Mouse (Mus musculus) CH12.LX (cell line): ENCODE measurements around the gene Foxk2. TPM values are rescaled to one million over a fixed set of nuclear protein-coding genes. Genes with fewer than 3 reads are reported as not detected.

Experiments used
- DNase-seq: peaks from one replicate; pipeline ENCODE4 v3.0.0-alpha.2; 2013; ENCODE audit errors: extremely low read depth
- H3K27ac ChIP-seq: 2 replicates; pipeline ENCODE4 v1.5.1; 2012; ENCODE audit warnings: low read depth, mild to moderate bottlenecking, control low read depth, moderate library complexity; ENCODE audit not compliant: insufficient read depth
- H3K27me3 ChIP-seq: replicated peaks from 2 replicates; pipeline ENCODE3; 2012; ENCODE audit warnings: inconsistent platforms
- H3K36me3 ChIP-seq, 2 experiments: replicated peaks in 1 of 2; 2 replicates each; pipeline versions ENCODE3 to v1.6.1; 2012; ENCODE audit warnings: inconsistent platforms in 1 of 2, low read length in 1 of 2, mild to moderate bottlenecking in 1 of 2, mixed read lengths in 1 of 2, moderate library complexity in 1 of 2; ENCODE audit not compliant: control insufficient read depth in 1 of 2, insufficient read depth in 1 of 2
- H3K4me1 ChIP-seq, 2 experiments: 2 replicates each; pipeline ENCODE4 v1.6.1; 2012; ENCODE audit warnings: inconsistent platforms in 1 of 2, moderate library complexity in 1 of 2; ENCODE audit not compliant: insufficient read depth in 2 of 2, control insufficient read depth in 1 of 2
- H3K4me2 ChIP-seq: 2 replicates; pipeline ENCODE4 v1.6.1; 2012; ENCODE audit warnings: low read depth, mild to moderate bottlenecking, control low read depth; ENCODE audit not compliant: poor library complexity, insufficient read depth, severe bottlenecking
- H3K4me3 ChIP-seq, 3 experiments: fragments of 150-350 bp in 1 of 3; sonication (generic) in 1 of 3; replicated peaks in 1 of 3; 2 replicates each; pipeline versions ENCODE3 to v1.5.1; 2011 to 2012; ENCODE audit warnings: low read depth in 2 of 3, low read length in 2 of 3, mild to moderate bottlenecking in 2 of 3, moderate library complexity in 2 of 3, control low read depth in 1 of 3, improper control_type of control experiment in 1 of 3, inconsistent platforms in 1 of 3, mixed read lengths in 1 of 3; ENCODE audit not compliant: poor library complexity in 1 of 3
- H3K79me2 ChIP-seq: replicated peaks from 2 replicates; pipeline ENCODE4 v1.6.1; 2012; ENCODE audit warnings: mild to moderate bottlenecking, moderate library complexity; ENCODE audit not compliant: control insufficient read depth, poor library complexity, insufficient read depth, severe bottlenecking; ENCODE audit errors: extremely low read depth
- H3K9ac ChIP-seq: 2 replicates; pipeline ENCODE4 v1.6.1; 2012; ENCODE audit warnings: low read depth, mild to moderate bottlenecking, control low read depth, moderate library complexity; ENCODE audit not compliant: insufficient read depth
- H3K9me3 ChIP-seq: replicated peaks from 2 replicates; pipeline ENCODE3; 2012; ENCODE audit warnings: low read length, inconsistent platforms, mixed read lengths
- CTCF ChIP-seq, 2 experiments: IDR thresholded peaks in 1 of 2; conservative IDR thresholded peaks in 1 of 2; 2 replicates each; pipeline ENCODE4 v1.5.1; 2011 to 2012; ENCODE audit warnings: low read depth in 2 of 2, low read length in 2 of 2, improper control_type of control experiment in 1 of 2, inconsistent platforms in 1 of 2, mild to moderate bottlenecking in 1 of 2, moderate library complexity in 1 of 2
- ELF1 ChIP-seq: IDR thresholded peaks from 2 replicates; pipeline ENCODE4 v1.6.1; 2014; ENCODE audit warnings: low read depth, mild to moderate bottlenecking, inconsistent platforms, low read length, improper control_type of control experiment
- EP300 ChIP-seq: IDR thresholded peaks from 2 replicates; pipeline ENCODE4 v1.6.1; 2011; ENCODE audit warnings: low read length, improper control_type of control experiment
- GABPA ChIP-seq: IDR thresholded peaks from 2 replicates; pipeline ENCODE4 v1.6.1; 2012; ENCODE audit warnings: low read depth, low read length, improper control_type of control experiment, inconsistent platforms; ENCODE audit not compliant: insufficient replicate concordance
- IRF4 ChIP-seq: IDR thresholded peaks from 2 replicates; pipeline ENCODE4 v1.6.1; 2014; ENCODE audit warnings: low read depth, mild to moderate bottlenecking, inconsistent platforms, low read length, improper control_type of control experiment
- JUN ChIP-seq: IDR thresholded peaks from 2 replicates; pipeline ENCODE4 v1.6.1; 2011; ENCODE audit warnings: low read depth, mild to moderate bottlenecking, low read length, improper control_type of control experiment, moderate library complexity; ENCODE audit not compliant: insufficient read depth
- MAFK ChIP-seq: IDR thresholded peaks from 2 replicates; pipeline ENCODE4 v1.6.1; 2011; ENCODE audit warnings: low read length, improper control_type of control experiment; ENCODE audit not compliant: insufficient replicate concordance
- MXI1 ChIP-seq: IDR thresholded peaks from 2 replicates; pipeline ENCODE4 v1.6.1; 2011; ENCODE audit warnings: mild to moderate bottlenecking, low read depth, low read length, improper control_type of control experiment
- NRF1 ChIP-seq: IDR thresholded peaks from 2 replicates; pipeline ENCODE4 v1.6.1; 2014; ENCODE audit warnings: low read depth, mild to moderate bottlenecking, inconsistent platforms, low read length, improper control_type of control experiment, moderate library complexity
- PAX5 ChIP-seq: IDR thresholded peaks from 2 replicates; pipeline ENCODE4 v1.6.1; 2012; ENCODE audit warnings: low read length, inconsistent platforms, mixed read lengths
- POLR2A ChIP-seq: IDR thresholded peaks from 2 replicates; pipeline ENCODE4 v1.6.1; 2011; ENCODE audit warnings: low read depth, mild to moderate bottlenecking, improper control_type of control experiment, low read length
- RCOR1 ChIP-seq: conservative IDR thresholded peaks from 2 replicates; pipeline ENCODE4 v1.6.1; 2012; ENCODE audit warnings: low read depth, mild to moderate bottlenecking, inconsistent platforms, low read length, improper control_type of control experiment
- SIN3A ChIP-seq: IDR thresholded peaks from 2 replicates; pipeline ENCODE4 v1.6.1; 2012; ENCODE audit warnings: low read length, improper control_type of control experiment, inconsistent platforms
- SMC3 ChIP-seq: IDR thresholded peaks from 2 replicates; pipeline ENCODE4 v1.6.1; 2011; ENCODE audit warnings: low read depth, low read length, improper control_type of control experiment
- TCF12 ChIP-seq: IDR thresholded peaks from 2 replicates; pipeline ENCODE4 v1.6.1; 2014; ENCODE audit warnings: low read depth, mild to moderate bottlenecking, inconsistent platforms, low read length, improper control_type of control experiment
- UBTF ChIP-seq: IDR thresholded peaks from 2 replicates; pipeline ENCODE4 v1.6.1; 2012; ENCODE audit warnings: low read depth, mild to moderate bottlenecking, inconsistent platforms, low read length, improper control_type of control experiment, moderate library complexity
- dilution Hi-C: fragments of 300-500 bp; cut with MboI; formaldehyde crosslinking; loops from 2 replicates; pipeline ENCODE4 v1.14.3; 2020; ENCODE audit warnings: low sequenced_read_pairs; ENCODE audit not compliant: extremely low pct_unique_long_range_greater_than_20kb, extremely low pct_ligation_motif_present
- in situ Hi-C: fragments of 300-500 bp; cut with MboI; formaldehyde crosslinking; loops from 3 replicates; pipeline ENCODE4 v1.14.3; 2019; ENCODE audit warnings: low sequenced_read_pairs, low pct_ligation_motif_present, low pct_unique_long_range_greater_than_20kb, mixed read lengths
- polyA plus RNA-seq: library from polyadenylated mRNA; unstranded; fragments of >175 nt; gene quantifications from 2 replicates; pipeline ENCODE4 v1.2.1, GENCODE M21; 2012; ENCODE audit warnings: low read depth; ENCODE audit not compliant: insufficient read length
- total RNA-seq, 2 experiments: library from RNA; depleted of rRNA; stranded (reverse); fragments of 300-350 nt in 1 of 2; fragments of >200 nt in 1 of 2; gene quantifications; 2 replicates each; pipeline ENCODE4 v1.2.3; 2012 to 2014

Gene Foxk2
- total and polyA plus RNA-seq, 3 experiments = 26.9 to 44.3 (median 41.2) TPM

- Histone ChIP-seq H3K4me2 (no peak overlapping the region), H3K4me3 (no peak overlapping the region), H3K9me3 (no peaks in the 10 kb centered on the region), H3K27ac (no peak overlapping the region), H3K36me3 (peaks cover 15 to 53% of the 10 kb centered on the region in 2 experiments), H3K4me1 (peaks cover 3 to 35% of the 10 kb centered on the region in 2 experiments), H3K79me2 (no peaks in the 10 kb centered on the region), H3K27me3 (no peaks in the 10 kb centered on the region), H3K9ac (no peak overlapping the region)
- DNase-seq = no peak
- dilution Hi-C loops = no loop called here
- in situ Hi-C loops = no loop called here
- TF ChIP-seq MXI1 = no peak
Observed at GRCm38 (mm10) chr11:121239669-121240068, 20.1 kb upstream of the Foxk2 start.

DNA sequence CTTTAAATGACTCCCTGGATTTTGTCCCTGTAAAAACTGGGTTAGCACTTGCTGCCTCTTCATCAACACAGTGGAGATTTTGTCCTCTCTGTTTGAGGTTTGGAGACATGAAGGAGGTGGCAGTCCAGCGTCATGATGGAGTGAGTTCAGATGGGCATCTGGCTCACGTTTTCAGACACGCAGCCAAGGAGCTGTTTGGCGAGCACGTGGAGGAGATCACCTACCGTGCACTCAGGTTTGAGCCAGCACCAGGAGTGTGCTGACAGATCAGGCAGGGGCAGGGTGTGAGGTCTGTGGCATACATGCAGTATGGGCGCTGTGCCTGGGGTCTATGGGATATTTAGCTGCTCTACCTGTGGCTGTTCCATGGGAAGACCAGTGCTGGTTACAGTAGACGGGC is 9.6 kb upstream of the Foxk2 start:
- no peaks in the 10 kb centered on the region for H3K79me2 ChIP-seq
- dilution Hi-C loops = no loop called here
- TF ChIP-seq ELF1 (no peak), GABPA (no peak), NRF1 (no peak), CTCF (conservative IDR thresholded peaks at IDR 0.05 in 1 of 2, IDR thresholded peaks at IDR 0.05 in 1 of 2; ENCODE audit: low read depth in 2 of 2, low read length in 2 of 2) (no peak), MAFK (no peak), IRF4 (no peak), UBTF (no peak), JUN (no peak), POLR2A (no peak), PAX5 (no peak)
- no peaks in the 10 kb centered on the region for H3K27me3 ChIP-seq
- H3K36me3 ChIP-seq = peaks cover 75 to 92% of the 10 kb centered on the region in 2 experiments
- H3K9ac ChIP-seq = no peak overlapping the region
- H3K27ac ChIP-seq = no peak overlapping the region
- H3K4me1 ChIP-seq = no peaks in the 10 kb centered on the region
- H3K4me2 ChIP-seq = no peak overlapping the region
- in situ Hi-C loops = no loop called here
- H3K4me3 ChIP-seq = no peak overlapping the region
- no peaks in the 10 kb centered on the region for H3K9me3 ChIP-seq
- no peak for DNase-seq

DNA sequence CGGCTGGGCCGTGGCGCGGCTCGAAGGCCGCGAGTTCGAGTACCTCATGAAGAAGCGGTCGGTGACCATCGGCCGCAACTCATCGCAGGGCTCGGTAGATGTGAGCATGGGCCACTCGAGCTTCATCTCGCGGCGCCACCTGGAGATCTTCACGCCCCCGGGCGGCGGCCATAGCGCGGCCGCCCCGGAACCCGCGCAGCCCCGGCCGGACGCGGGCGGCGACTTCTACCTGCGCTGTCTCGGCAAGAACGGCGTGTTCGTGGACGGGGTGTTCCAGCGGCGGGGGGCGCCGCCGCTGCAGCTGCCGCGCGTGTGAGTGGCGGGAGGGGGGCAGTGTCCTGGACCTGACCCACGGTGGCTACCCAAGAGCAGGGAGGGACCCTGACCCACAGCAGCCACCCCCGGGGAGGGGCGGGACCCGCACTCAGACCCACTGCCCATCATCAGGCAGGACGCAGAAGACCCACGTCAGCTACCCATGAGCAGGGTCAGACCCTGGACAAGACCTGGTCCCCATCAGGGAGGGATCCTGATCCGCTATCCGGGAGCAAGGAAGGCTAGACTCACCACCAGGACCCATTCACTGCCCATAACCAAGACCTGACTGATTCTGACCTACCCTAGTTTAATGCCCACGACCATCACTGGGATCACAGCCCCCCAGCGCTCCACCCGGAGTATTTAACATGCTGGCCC is 569 bp downstream of the Foxk2 start:
- H3K9ac ChIP-seq = peak overlapping the region; percentile 95
- H3K4me3 ChIP-seq = peak overlapping the region; percentile 80 to 94 (median 84)
- no peaks in the 10 kb centered on the region for H3K27me3 ChIP-seq
- H3K79me2 ChIP-seq = peaks cover 53% of the 10 kb centered on the region
- H3K27ac ChIP-seq = 0 out of 2 replicates have a peak overlapping the region, but pooled peaks have one; percentile 2
- H3K4me1 ChIP-seq = peaks cover 8 to 42% of the 10 kb centered on the region in 2 experiments; a peak in 3 of 4 replicates
- peak overlapping the region; percentile 92 for H3K4me2 ChIP-seq
- dilution Hi-C loops = no loop called here
- H3K36me3 ChIP-seq = peaks cover 26 to 53% of the 10 kb centered on the region in 2 experiments
- TF ChIP-seq SIN3A (peak; percentile 33; the same call in 1 of the 2 replicates), TCF12 (no peak), SMC3 (no peak), MXI1 (peak; percentile 16; the same call in 1 of the 2 replicates), GABPA (no peak), UBTF (0 out of 2 replicates have a peak, but pooled peaks have one; percentile 39), EP300 (no peak), IRF4 (no peak), RCOR1 (no peak)
- no peaks in the 10 kb centered on the region for H3K9me3 ChIP-seq
- in situ Hi-C loops = no loop called here
- no peak for DNase-seq
